Mouse (Mus musculus) MEL (cell line): ENCODE results near the gene Crim1.

Experiments used
- CHD2 ChIP-seq: IDR thresholded peaks from 2 replicates; pipeline ENCODE4 v1.6.1; 2011; ENCODE audit warnings: low read length, improper control_type of control experiment
- CTCF ChIP-seq, 3 experiments: IDR thresholded peaks in 2 of 3; conservative IDR thresholded peaks in 1 of 3; 2 replicates each; pipeline ENCODE4 v1.5.1; 2011 to 2012; ENCODE audit warnings: low read length in 3 of 3, low read depth in 2 of 3, mild to moderate bottlenecking in 2 of 3, improper control_type of control experiment in 1 of 3, inconsistent platforms in 1 of 3, mixed read lengths in 1 of 3, moderate library complexity in 1 of 3; ENCODE audit not compliant: control insufficient read depth in 1 of 3, insufficient read depth in 1 of 3, poor library complexity in 1 of 3, severe bottlenecking in 1 of 3
- EP300 ChIP-seq, 2 experiments: IDR thresholded peaks; 2 replicates each; pipeline ENCODE4 v1.6.1; 2011; ENCODE audit warnings: improper control_type of control experiment in 2 of 2, low read length in 2 of 2, low read depth in 1 of 2, mild to moderate bottlenecking in 1 of 2
- GABPA ChIP-seq: IDR thresholded peaks from 2 replicates; pipeline ENCODE4 v1.6.1; 2012; ENCODE audit warnings: low read depth, mild to moderate bottlenecking, inconsistent platforms, low read length, improper control_type of control experiment, moderate library complexity
- GATA1 ChIP-seq: IDR thresholded peaks from 2 replicates; pipeline ENCODE4 v1.6.1; 2011; ENCODE audit warnings: low read depth, low read length, improper control_type of control experiment
- JUND ChIP-seq: IDR thresholded peaks from 2 replicates; pipeline ENCODE4 v1.6.1; 2011; ENCODE audit warnings: low read depth, mild to moderate bottlenecking, improper control_type of control experiment, low read length
- MAFK ChIP-seq: IDR thresholded peaks from 2 replicates; pipeline ENCODE4 v1.6.1; 2011; ENCODE audit warnings: low read depth, mild to moderate bottlenecking, low read length, improper control_type of control experiment, borderline replicate concordance
- MYB ChIP-seq: IDR thresholded peaks from 2 replicates; pipeline ENCODE4 v1.6.1; 2011; ENCODE audit warnings: mild to moderate bottlenecking, low read depth, low read length, improper control_type of control experiment
- NRF1 ChIP-seq: IDR thresholded peaks from 2 replicates; pipeline ENCODE4 v1.6.1; 2014; ENCODE audit warnings: low read depth, mild to moderate bottlenecking, inconsistent platforms, low read length, improper control_type of control experiment, moderate library complexity; ENCODE audit not compliant: poor library complexity, insufficient read depth, severe bottlenecking
- POLR2A ChIP-seq, 2 experiments: IDR thresholded peaks; 2 replicates each; pipeline ENCODE4 v1.6.1; 2011 to 2012; ENCODE audit warnings: low read length in 2 of 2, mild to moderate bottlenecking in 2 of 2, control low read depth in 1 of 2, improper control_type of control experiment in 1 of 2, low read depth in 1 of 2, moderate library complexity in 1 of 2; ENCODE audit not compliant: control insufficient read depth in 1 of 2, insufficient read depth in 1 of 2, poor library complexity in 1 of 2
- SIN3A ChIP-seq: IDR thresholded peaks from 2 replicates; pipeline ENCODE4 v1.6.1; 2012; ENCODE audit warnings: low read length, improper control_type of control experiment, inconsistent platforms
- USF1 ChIP-seq: IDR thresholded peaks from 2 replicates; pipeline ENCODE4 v1.6.1; 2014; ENCODE audit warnings: low read depth, mild to moderate bottlenecking, inconsistent platforms, low read length, improper control_type of control experiment, moderate library complexity

GRCm38 (mm10) chr17:78207246-78207645, 7.2 kb downstream of the Crim1 start:
- TF ChIP-seq NRF1: no peak
- TF ChIP-seq SIN3A: no peak
- TF ChIP-seq CTCF (IDR thresholded peaks at IDR 0.05 in 2 of 3, conservative IDR thresholded peaks at IDR 0.05 in 1 of 3; ENCODE audit: control insufficient read depth in 1 of 3, insufficient read depth in 1 of 3, low read depth in 2 of 3, low read length in 3 of 3, poor library complexity in 1 of 3, severe bottlenecking in 1 of 3): no peak
- TF ChIP-seq USF1: no peak
- TF ChIP-seq POLR2A (IDR thresholded peaks at IDR 0.05; ENCODE audit: control insufficient read depth in 1 of 2, insufficient read depth in 1 of 2, low read depth in 1 of 2, low read length in 2 of 2, poor library complexity in 1 of 2): no peak
- no peak for TF ChIP-seq GATA1
- TF ChIP-seq EP300 (IDR thresholded peaks at IDR 0.05; ENCODE audit: low read depth in 1 of 2, low read length in 2 of 2): no peak
- no peak for TF ChIP-seq GABPA
- TF ChIP-seq JUND: no peak
- TF ChIP-seq MYB: no peak
- TF ChIP-seq CHD2: no peak
- TF ChIP-seq MAFK: no peak
